Mouse (Mus musculus) lung, adult 2 months (tissue): Measurements from ENCODE around the gene Rnf114.

ENCODE experiments used
- CTCF ChIP-seq: fragments of 200-500 bp; IDR thresholded peaks from 2 replicates; pipeline ENCODE4 v1.5.1; 2011; ENCODE audit warnings: mild to moderate bottlenecking, low read length, control low read depth; ENCODE audit not compliant: insufficient read depth
- POLR2A ChIP-seq: fragments of 200-500 bp; IDR thresholded peaks from 2 replicates; pipeline ENCODE4 v1.6.1; 2011; ENCODE audit warnings: low read depth, mild to moderate bottlenecking, control low read depth, low read length, borderline replicate concordance; ENCODE audit errors: extremely low read depth

DNA sequence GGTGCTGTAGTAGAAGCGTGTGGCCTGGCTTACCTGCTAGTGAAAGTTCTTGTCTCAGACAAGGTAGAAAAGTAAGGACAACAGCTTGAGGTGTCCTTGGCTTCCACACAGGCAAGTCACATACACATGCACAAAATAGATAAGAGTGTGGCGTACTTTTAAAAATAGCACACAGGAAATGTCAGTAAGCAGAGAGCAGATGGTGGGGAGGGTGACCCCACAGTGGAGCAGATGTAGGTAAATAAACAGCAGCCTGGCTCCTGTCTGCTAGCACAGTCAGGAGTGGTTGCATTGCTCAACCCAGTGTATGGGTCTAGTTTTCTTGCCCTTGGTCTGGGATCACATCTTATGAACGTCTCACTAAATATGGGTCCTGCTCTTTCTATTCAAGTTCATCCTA, 18.0 kb downstream of the Rnf114 start:
- TF ChIP-seq CTCF (no peak), POLR2A (no peak)
